Mouse (Mus musculus) G1E (cell line): ENCODE results near the gene Heatr5b. TPM values are rescaled to one million over a fixed set of nuclear protein-coding genes. Genes with fewer than 3 reads are reported as not detected.

Source experiments
- ATAC-seq: 2 replicates; pipeline ENCODE4 v1.8.0; 2016; ENCODE audit warnings: mild to moderate bottlenecking; ENCODE audit not compliant: insufficient number of reproducible peaks, poor library complexity, low FRiP score, severe bottlenecking; ENCODE audit errors: extremely low read depth
- DNase-seq: peaks from one replicate; pipeline ENCODE4 v3.0.0; 2012; ENCODE audit warnings: low spot score
- H3K27me3 ChIP-seq: 2 replicates; pipeline ENCODE4 v1.6.1; 2012; ENCODE audit warnings: mild to moderate bottlenecking, low read length, inconsistent platforms; ENCODE audit not compliant: insufficient read depth
- H3K36me3 ChIP-seq: replicated peaks from 2 replicates; pipeline ENCODE3; 2012; ENCODE audit warnings: mild to moderate bottlenecking, inconsistent platforms
- H3K4me1 ChIP-seq: 2 replicates; pipeline ENCODE4 v1.6.1; 2012; ENCODE audit warnings: low read depth, low read length, inconsistent platforms, mixed read lengths; ENCODE audit not compliant: insufficient read depth
- H3K4me3 ChIP-seq: 2 replicates; pipeline ENCODE4 v1.5.1; 2012; ENCODE audit warnings: low read depth, mild to moderate bottlenecking, inconsistent platforms, low read length, moderate library complexity, mixed read lengths
- H3K9me3 ChIP-seq: replicated peaks from 2 replicates; pipeline ENCODE4 v1.6.1; 2012; ENCODE audit warnings: inconsistent platforms
- CTCF ChIP-seq: IDR thresholded peaks from 2 replicates; pipeline ENCODE4 v1.5.1; 2012; ENCODE audit warnings: low read depth, low read length, inconsistent platforms, mixed read lengths
- GATA1 ChIP-seq: IDR thresholded peaks from 2 replicates; pipeline ENCODE4 v1.6.1; 2012; ENCODE audit warnings: borderline replicate concordance, low read length, inconsistent platforms, mixed read lengths
- GATA2 ChIP-seq: IDR thresholded peaks from 2 replicates; pipeline ENCODE4 v1.6.1; 2012; ENCODE audit warnings: low read depth, low read length, inconsistent platforms, borderline replicate concordance
- POLR2AphosphoS5 ChIP-seq: IDR thresholded peaks from 2 replicates; pipeline ENCODE4 v1.6.1; 2012; ENCODE audit warnings: low read depth, low read length, inconsistent platforms; ENCODE audit not compliant: insufficient replicate concordance
- TAL1 ChIP-seq: conservative IDR thresholded peaks from 2 replicates; pipeline ENCODE4 v1.6.1; 2012; ENCODE audit warnings: low read depth, low read length, inconsistent platforms, mixed read lengths
- polyA plus RNA-seq: library from polyadenylated mRNA; stranded (reverse); fragments of >175 nt; gene quantifications from 2 replicates; pipeline ENCODE4 v1.2.3, GENCODE M21; 2012
- total RNA-seq, 2 experiments: library from RNA; stranded (forward) in 1 of 2; stranded (reverse) in 1 of 2; fragments of 200-1000 nt in 1 of 2; fragments of >200 nt in 1 of 2; fragmentation: Nextera tagmentation in 1 of 2; gene quantifications; 2 replicates each; pipeline ENCODE4 v1.2.3; 2014 to 2017

Heatr5b gene
- total and polyA plus RNA-seq, 3 experiments: 2.9 to 36.9 (median 25.1) TPM

GRCm38 (mm10) chr17:78769341-78769740, 65.8 kb downstream of the Heatr5b start:
- Histone ChIP-seq H3K9me3 (no peaks in the 10 kb centered on the region), H3K36me3 (peaks cover 55% of the 10 kb centered on the region), H3K27me3 (no peaks in the 10 kb centered on the region), H3K4me1 (no peaks in the 10 kb centered on the region), H3K4me3 (no peak overlapping the region)
- DNase-seq (no peak), ATAC-seq (no peak)
- TF ChIP-seq CTCF: no peak
- no peak for TF ChIP-seq POLR2AphosphoS5
- no peak for TF ChIP-seq TAL1

- Histone ChIP-seq H3K36me3 (peaks cover 59% of the 10 kb centered on the region), H3K4me1 (no peaks in the 10 kb centered on the region), H3K9me3 (no peaks in the 10 kb centered on the region), H3K27me3 (no peaks in the 10 kb centered on the region), H3K4me3 (no peak overlapping the region)
- ATAC-seq (no peak), DNase-seq (no peak)
- TF ChIP-seq CTCF (no peak), TAL1 (no peak), POLR2AphosphoS5 (no peak)
Measured at GRCm38 (mm10) chr17:78768937-78769336, 66.2 kb downstream of the Heatr5b start.

DNA sequence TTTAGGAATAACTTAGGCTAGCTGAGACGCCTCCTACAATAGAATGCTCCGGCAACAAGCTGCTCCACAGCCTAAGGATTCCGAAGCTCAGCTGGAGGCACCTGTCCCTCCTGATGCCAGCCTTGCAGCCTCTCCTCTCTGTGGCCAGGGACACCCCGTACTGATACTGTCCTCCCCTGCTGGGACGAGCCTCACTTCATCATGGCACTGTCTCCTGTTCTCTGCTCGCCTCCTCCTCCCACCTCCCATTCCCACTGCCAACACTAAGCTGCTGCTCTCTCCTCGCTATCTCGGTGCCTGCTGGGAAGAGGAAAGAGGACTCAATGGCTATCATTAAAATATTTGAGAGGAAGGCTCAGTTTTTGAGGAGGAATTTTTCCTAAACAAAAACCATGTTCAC, 67.6 kb downstream of the Heatr5b start:
- TF ChIP-seq GATA2: no peak
- no peak for TF ChIP-seq POLR2AphosphoS5
- TF ChIP-seq CTCF: no peak
- TF ChIP-seq GATA1: no peak
- no peak for TF ChIP-seq TAL1
- Histone ChIP-seq H3K4me1 (no peaks in the 10 kb centered on the region), H3K36me3 (peaks cover 54% of the 10 kb centered on the region), H3K4me3 (no peak overlapping the region), H3K27me3 (no peaks in the 10 kb centered on the region), H3K9me3 (no peaks in the 10 kb centered on the region)
- ATAC-seq: no peak
- no peak for DNase-seq

- ATAC-seq (no peak), DNase-seq (no peak)
- no peaks in the 10 kb centered on the region for H3K9me3 ChIP-seq
- H3K36me3 ChIP-seq: peaks cover 54% of the 10 kb centered on the region
- H3K4me1 ChIP-seq: no peaks in the 10 kb centered on the region
- no peak for TF ChIP-seq TAL1
- TF ChIP-seq CTCF: no peak
- TF ChIP-seq GATA1: no peak
- no peak for TF ChIP-seq POLR2AphosphoS5
- TF ChIP-seq GATA2: no peak
- no peaks in the 10 kb centered on the region for H3K27me3 ChIP-seq
- H3K4me3 ChIP-seq: no peak overlapping the region
Measured at GRCm38 (mm10) chr17:78766084-78766483, 69.1 kb downstream of the Heatr5b start.

DNA sequence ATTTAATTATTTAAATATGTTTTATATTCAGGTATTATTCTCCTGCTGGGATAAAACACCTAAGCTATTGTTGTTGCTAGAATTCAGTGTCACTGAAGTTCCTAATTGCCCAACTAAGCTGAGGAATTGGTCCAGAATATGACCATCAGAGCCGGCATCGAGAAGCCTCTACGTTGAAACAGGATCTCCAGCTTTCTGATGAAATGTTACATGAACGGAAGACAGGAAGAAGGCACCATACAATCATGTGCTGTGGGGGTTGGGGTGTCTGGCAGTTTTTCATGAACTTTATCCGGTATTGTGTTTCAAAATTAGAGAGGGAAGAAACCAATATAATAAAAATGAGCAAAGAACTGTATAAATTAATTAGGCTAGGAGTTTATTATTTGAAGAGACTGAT, 71.9 kb downstream of the Heatr5b start:
- Histone ChIP-seq H3K36me3 (peaks cover 45% of the 10 kb centered on the region), H3K9me3 (no peaks in the 10 kb centered on the region), H3K4me3 (no peak overlapping the region), H3K27me3 (no peaks in the 10 kb centered on the region), H3K4me1 (no peaks in the 10 kb centered on the region)
- TF ChIP-seq GATA2 (no peak), GATA1 (no peak), TAL1 (no peak), POLR2AphosphoS5 (no peak), CTCF (no peak)
- DNase-seq (no peak), ATAC-seq (no peak)

DNA sequence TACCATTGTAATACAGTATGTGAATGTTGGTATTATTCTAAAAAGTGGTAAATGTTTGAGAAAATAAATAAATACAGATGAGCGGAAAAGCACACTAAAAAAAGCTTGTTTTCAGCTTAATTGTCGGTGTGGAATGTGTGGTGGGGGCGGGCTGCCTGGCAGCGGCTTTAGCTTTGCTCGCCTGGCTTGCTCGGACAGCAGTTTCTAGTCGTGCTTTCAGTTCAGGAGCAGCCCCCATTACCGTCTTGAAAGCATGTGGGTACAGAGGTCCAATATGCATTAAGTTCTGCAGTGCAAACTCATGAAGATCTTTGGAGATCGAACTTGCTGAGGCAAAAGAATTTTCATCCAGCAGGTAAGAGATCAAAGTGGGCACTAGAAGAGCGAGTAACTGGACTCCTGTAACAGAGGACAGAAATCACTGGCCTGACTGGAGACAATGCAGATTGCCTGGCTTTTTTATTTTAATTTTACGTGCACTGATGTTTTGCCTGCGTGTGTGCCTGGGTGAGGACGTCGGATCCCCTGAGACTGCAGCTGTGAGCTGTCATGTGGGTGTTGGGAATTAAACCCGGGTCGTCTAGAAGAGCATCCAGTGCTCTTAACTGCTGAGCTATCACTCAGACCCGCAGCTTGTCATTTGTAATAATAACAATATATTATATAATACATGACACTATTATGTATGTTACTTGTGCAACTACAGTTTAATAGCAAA, 82.1 kb downstream of the Heatr5b start:
- no peak for ATAC-seq
- Histone ChIP-seq H3K36me3 (peaks cover 46% of the 10 kb centered on the region), H3K27me3 (no peaks in the 10 kb centered on the region), H3K4me3 (no peak overlapping the region), H3K4me1 (no peaks in the 10 kb centered on the region), H3K9me3 (no peaks in the 10 kb centered on the region)
- DNase-seq: no peak
- TF ChIP-seq TAL1: no peak
- TF ChIP-seq GATA1: no peak
- TF ChIP-seq CTCF: no peak
- no peak for TF ChIP-seq POLR2AphosphoS5
- no peak for TF ChIP-seq GATA2

DNA sequence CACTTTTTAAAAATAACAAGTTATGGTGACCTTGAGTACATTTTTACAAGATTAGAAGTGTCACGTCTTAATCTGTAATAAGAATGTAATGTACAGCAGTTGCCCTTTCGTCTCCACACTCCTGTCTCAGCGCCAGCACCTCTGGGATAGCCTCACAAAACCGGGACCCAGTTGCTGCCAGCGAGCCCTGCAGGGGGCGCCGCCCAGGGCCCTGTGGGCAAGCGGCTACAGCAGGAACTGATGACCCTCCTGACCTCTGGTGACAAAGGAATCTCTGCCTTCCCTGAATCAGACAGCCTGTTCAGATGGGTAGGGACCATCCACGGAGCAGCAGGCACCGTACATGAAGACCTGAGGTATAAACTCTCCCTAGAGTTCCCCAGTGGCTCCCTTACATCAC, 83.1 kb downstream of the Heatr5b start:
- H3K36me3 ChIP-seq: peaks cover 41% of the 10 kb centered on the region
- ATAC-seq (no peak), DNase-seq (no peak)
- no peaks in the 10 kb centered on the region for H3K4me1 ChIP-seq
- no peaks in the 10 kb centered on the region for H3K9me3 ChIP-seq
- no peaks in the 10 kb centered on the region for H3K27me3 ChIP-seq
- no peak overlapping the region for H3K4me3 ChIP-seq
- TF ChIP-seq GATA2 (no peak), POLR2AphosphoS5 (no peak), CTCF (no peak)
